Mouse (Mus musculus): Measurements from ENCODE around the gene Fgfbp3. TPM values are rescaled to one million over a fixed set of nuclear protein-coding genes. Genes with fewer than 3 reads are reported as not detected.
A peak's percentile ranks its signal among the peaks of the same experiment; 100 is the strongest.
"Not testable (repeated sequence)": the region's sequence is repeated elsewhere in the genome, so short reads cannot be mapped to it uniquely, and the experiment has no call there.

Fgfbp3 gene
- 1 to 10 TPM; 1.2 to 2.9 TPM for total RNA-seq (2021)
- long read RNA-seq, experiment 1, result 0 reads
- long read RNA-seq, experiment 2, partial matches to known transcripts, result 5 of 5 reads
- long read RNA-seq, experiment 2, other reads (novel, unspliced or antisense), result 0 of 5 reads

- intact Hi-C loops (cut with DNase I; ENCODE audit: low total_unique reads), result loop anchor here (5.0 kb wide), 1 partner anchor 102 kb away; no protein-coding TSS in a partner anchor
- no peak for DNase-seq
Measured at GRCm38 (mm10) chr19:36919466-36919865, at the start of gene Fgfbp3. Gene Fgfbp3, minus strand, starts transcription at chr19:36919615.

- intact Hi-C loops (cut with DNase I; ENCODE audit: low total_unique reads); DNase-seq: not testable (repeated sequence)
Measured at GRCm38 (mm10) chr19:36962544-36963260, 43.3 kb upstream of the Fgfbp3 start.

- intact Hi-C loops (cut with DNase I; ENCODE audit: low total_unique reads), result no loop called here
- no peak for DNase-seq
Measured at GRCm38 (mm10) chr19:36961320-36961719, 41.9 kb upstream of the Fgfbp3 start.

GRCm38 (mm10) chr19:36958331-36958730 lies 38.9 kb upstream of the Fgfbp3 start:
- intact Hi-C loops (cut with DNase I; ENCODE audit: low total_unique reads), result no loop called here
- DNase-seq, result no peak

GRCm38 (mm10) chr19:36953637-36954206 lies 34.3 kb upstream of the Fgfbp3 start:
- intact Hi-C loops (cut with DNase I; ENCODE audit: low total_unique reads), result no loop called here
- no peak for DNase-seq

GRCm38 (mm10) chr19:36940064-36940463 lies 20.6 kb upstream of the Fgfbp3 start:
- no peak for DNase-seq
- intact Hi-C loops (cut with DNase I; ENCODE audit: low total_unique reads), result no loop called here

- intact Hi-C loops (cut with DNase I; ENCODE audit: low total_unique reads), result no loop called here
- no peak for DNase-seq
Measured at GRCm38 (mm10) chr19:36938008-36938407, 18.6 kb upstream of the Fgfbp3 start.

GRCm38 (mm10) chr19:36936285-36936684 lies 16.9 kb upstream of the Fgfbp3 start:
- intact Hi-C loops (cut with DNase I; ENCODE audit: low total_unique reads), result no loop called here
- DNase-seq, result no peak

- intact Hi-C loops (cut with DNase I; ENCODE audit: low total_unique reads), result no loop called here
- DNase-seq, result no peak
Measured at GRCm38 (mm10) chr19:36932613-36933012, 13.2 kb upstream of the Fgfbp3 start.

DNA sequence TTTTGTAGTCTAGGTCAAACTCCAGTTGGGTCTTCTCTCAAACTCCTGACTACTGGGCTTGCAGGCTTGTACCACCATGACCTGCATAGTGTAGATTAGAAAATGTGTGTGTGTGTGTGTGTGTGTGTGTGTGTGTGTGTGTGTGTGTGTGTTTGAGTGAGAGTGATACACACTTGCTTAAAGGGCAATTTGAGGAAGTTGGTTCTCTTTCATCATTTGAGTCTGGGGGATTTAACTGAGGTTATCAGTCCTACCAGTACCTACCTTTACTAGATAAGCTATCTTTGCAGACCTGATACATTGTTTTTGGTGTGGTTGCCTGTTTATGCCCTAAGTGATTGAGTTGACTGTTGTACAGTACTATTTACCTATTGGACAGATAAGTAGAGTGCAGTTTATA lies 12.7 kb upstream of the Fgfbp3 start:
- no peak for DNase-seq
- intact Hi-C loops (cut with DNase I; ENCODE audit: low total_unique reads), result no loop called here

DNA sequence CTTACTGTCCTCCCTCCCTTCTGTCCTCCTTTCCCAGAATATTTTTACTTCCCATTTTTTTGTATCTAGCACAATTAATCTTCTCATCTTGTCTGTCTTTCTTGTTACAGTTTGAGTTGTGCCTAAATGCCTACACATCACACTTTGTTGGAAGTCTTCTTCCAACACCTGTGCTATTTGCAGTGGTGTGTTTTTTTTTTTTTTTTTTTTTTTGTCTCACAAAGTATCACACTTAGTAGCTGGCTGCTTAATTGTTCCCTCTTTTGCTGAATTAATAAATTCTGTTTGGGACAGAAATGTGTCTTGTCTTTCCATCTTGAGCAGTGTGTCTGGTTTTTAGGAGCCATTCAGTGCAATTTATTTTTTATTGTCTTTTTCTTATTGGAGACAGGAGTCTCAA lies 10.4 kb upstream of the Fgfbp3 start:
- intact Hi-C loops (cut with DNase I; ENCODE audit: low total_unique reads), result no loop called here
- DNase-seq, result no peak

DNA sequence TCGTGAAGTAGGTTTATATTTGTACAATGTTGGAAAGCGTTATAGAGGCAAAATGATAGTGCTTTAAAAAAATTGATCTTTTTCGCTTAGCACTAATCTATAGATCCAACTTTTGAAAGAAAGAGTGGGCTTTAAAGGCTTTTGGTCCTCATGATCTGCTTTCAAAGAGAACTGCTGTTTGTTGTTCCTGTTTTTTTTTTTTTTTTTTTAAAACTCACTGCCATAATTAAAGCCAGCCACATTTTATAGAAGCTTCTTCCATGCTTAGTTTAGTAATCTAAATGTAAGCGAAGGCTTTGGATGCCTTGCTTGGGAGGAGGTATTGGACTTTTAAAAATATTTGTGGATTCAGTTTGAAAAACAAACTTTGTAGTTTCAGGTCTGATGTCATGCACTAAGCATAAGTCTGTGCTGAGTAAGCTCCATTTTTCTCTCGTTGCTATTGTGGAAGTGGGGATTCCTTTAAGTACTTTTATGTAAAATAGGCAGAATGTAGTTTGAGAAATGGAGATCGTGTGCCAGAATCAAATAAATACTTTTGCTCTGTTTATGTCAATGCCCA lies 8.5 kb upstream of the Fgfbp3 start:
- no peak for DNase-seq
- intact Hi-C loops (cut with DNase I; ENCODE audit: low total_unique reads), result no loop called here

GRCm38 (mm10) chr19:36926553-36927236 lies 7.3 kb upstream of the Fgfbp3 start:
- no peak for DNase-seq
- intact Hi-C loops (cut with DNase I; ENCODE audit: low total_unique reads), result no loop called here

DNA sequence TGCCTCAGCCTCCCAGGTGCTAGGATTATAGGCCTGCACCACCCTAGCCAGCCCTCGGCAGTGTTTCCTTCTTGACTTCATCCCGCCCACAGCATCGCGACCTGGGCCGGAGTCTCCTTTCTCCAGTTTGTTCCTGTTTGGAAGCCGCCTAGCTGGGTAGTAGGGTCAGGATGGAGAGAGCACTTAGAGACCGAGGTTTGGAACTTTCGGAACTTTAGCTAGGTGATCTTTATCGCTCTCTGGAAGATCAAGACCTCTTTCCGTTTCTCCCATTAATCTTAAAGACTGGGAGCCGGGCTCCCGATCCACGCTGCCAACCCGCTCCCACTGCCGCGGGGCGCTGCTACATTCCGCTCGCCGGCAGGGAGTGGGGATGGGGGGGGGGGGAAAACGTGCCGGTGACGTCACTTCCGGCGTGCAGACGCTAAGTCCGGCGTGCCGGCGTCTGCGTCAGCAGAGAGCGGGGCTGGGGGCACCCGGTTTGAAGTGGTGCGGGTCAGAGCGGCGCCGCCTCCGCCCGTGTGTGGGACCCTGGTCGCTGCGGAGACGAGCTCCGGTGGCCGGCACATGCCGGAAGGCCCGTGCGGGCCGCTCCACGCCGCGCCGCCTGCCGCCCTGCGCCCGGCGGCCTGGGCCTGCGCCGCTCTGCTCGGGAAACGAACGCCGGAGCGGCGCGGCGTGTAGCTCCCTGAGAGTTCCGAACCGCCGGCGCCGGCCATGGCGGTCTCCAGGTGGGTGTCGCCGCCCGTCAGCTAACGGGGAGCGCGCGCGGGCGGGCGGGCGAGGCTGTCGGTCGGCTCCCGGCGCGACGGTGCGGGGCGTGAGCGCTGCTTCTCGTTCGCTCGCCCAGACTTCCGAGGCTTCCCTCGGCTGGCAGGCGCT lies 6.5 kb upstream of the Fgfbp3 start, which contains the start of gene Btaf1:
TSS of gene Btaf1 (plus strand) at position 409 of the 882 bp plus-strand sequence.
- DNase-seq, result peak; percentile 88
- intact Hi-C loops (cut with DNase I; ENCODE audit: low total_unique reads), result no loop called here

- intact Hi-C loops (cut with DNase I; ENCODE audit: low total_unique reads), result loop anchor here (5.0 kb wide), 1 partner anchor 41 kb away; no protein-coding TSS in a partner anchor
- no peak for DNase-seq
Measured at GRCm38 (mm10) chr19:36922936-36923335, 3.5 kb upstream of the Fgfbp3 start.

- intact Hi-C loops (cut with DNase I; ENCODE audit: low total_unique reads), result loop anchor here (5.0 kb wide), 1 partner anchor 40 kb away; no protein-coding TSS in a partner anchor
- no peak for DNase-seq
Measured at GRCm38 (mm10) chr19:36922015-36922414, 2.6 kb upstream of the Fgfbp3 start.

- DNase-seq, result peak; percentile 85
- intact Hi-C loops (cut with DNase I; ENCODE audit: low total_unique reads), result loop anchor here (5.0 kb wide), 1 partner anchor 101 kb away; no protein-coding TSS in a partner anchor
Measured at GRCm38 (mm10) chr19:36918441-36919301, 744 bp downstream of the Fgfbp3 start.

- no peak for DNase-seq
- intact Hi-C loops (cut with DNase I; ENCODE audit: low total_unique reads), result loop anchor here (5.0 kb wide), 1 partner anchor 100 kb away; no protein-coding TSS in a partner anchor
Measured at GRCm38 (mm10) chr19:36916876-36917389, 2.5 kb downstream of the Fgfbp3 start.
